8 mouse cellular contexts compared by ENCODE assay signal in genomic region chr2:132252542-132253528, GRCm38 (mm10). TPM values are rescaled to one million over a fixed set of nuclear protein-coding genes. Genes with fewer than 3 reads are reported as not detected.
DNase-seq lines count a peak whose midpoint lies in the region; ATAC-seq lines count a peak whose summit lies in the region.

Gene Pcna (minus strand): TSS chr2:132253314.

- peaks cover 9% of the 10 kb centered on the region; the same call in 1 of the 2 replicates for H3K4me1 ChIP-seq in lung, embryonic 16.5 days (replicated peaks; ENCODE audit: control insufficient read depth, insufficient read depth, low read length)

- whole genome bisulfite sequencing in lung, embryonic 16.5 days = under 1% methylated on average over 79 of the region's 79 CpGs

- peak within 1 kb of the TSS; percentile 85 for H3K27ac ChIP-seq in lung, embryonic 16.5 days (ENCODE audit: low read length)

- peak; percentile 89 for DNase-seq in MEL-GATA-1-ER (ENCODE audit: extremely low read depth, low read depth)
- peak; percentile 92 for DNase-seq in cerebellum, adult 8-10 months
- DNase-seq in forelimb bud, embryonic 11.5 days (ENCODE audit: low read depth, low spot score) = peak; percentile 97
- DNase-seq in layer of hippocampus, adult 9-10 months (ENCODE audit: low spot score) = peak; percentile 88
- DNase-seq in ovary, postnatal 10 days (ENCODE audit: low spot score) = peak; percentile 92
- DNase-seq in thymus, postnatal 10 days (ENCODE audit: low spot score in 2 of 2) = peak; percentile 94 to 97

- ATAC-seq in hematopoietic stem cell, adult 5-6 weeks (replicated peaks in 1 of 2; ENCODE audit: insufficient read depth in 1 of 2, low FRiP score in 2 of 2, low TSS enrichment in 1 of 2, low read depth in 1 of 2, poor library complexity in 2 of 2, severe bottlenecking in 2 of 2) = peak; percentile 95 to 96
- peak; percentile 99 for ATAC-seq in lung, embryonic 16.5 days (ENCODE audit: low read depth)

- H3K9ac ChIP-seq in lung, embryonic 16.5 days (ENCODE audit: low read length) = peak within 1 kb of the TSS; percentile 69

- peak within 1 kb of the TSS; percentile 71 for H3K4me3 ChIP-seq in lung, embryonic 16.5 days (ENCODE audit: low read length)

- no peaks in the 10 kb centered on the region for H3K9me3 ChIP-seq in lung, embryonic 16.5 days (ENCODE audit: control insufficient read depth, low read length)

- no peaks in the 10 kb centered on the region for H3K36me3 ChIP-seq in lung, embryonic 16.5 days (ENCODE audit: control insufficient read depth, insufficient read depth, low read length)

- no peaks in the 10 kb centered on the region for H3K27me3 ChIP-seq in lung, embryonic 16.5 days (ENCODE audit: control insufficient read depth, insufficient read depth, low read depth, low read length)

- peak within 1 kb of the TSS; percentile 60 for H3K4me2 ChIP-seq in lung, embryonic 16.5 days (ENCODE audit: low read depth, low read length)

RNA-seq across cellular contexts. Expression of gene Pcna, which starts in this region (rescaled TPM):
- 634 and 659 TPM in 2 replicates for total RNA-seq in hematopoietic stem cell, adult 5-6 weeks (2017)
- 239 and 250 TPM in 2 replicates for polyA plus RNA-seq in lung, embryonic 16.5 days (2015; fragmentation: Nextera tagmentation; extraction: Ambion mirVana)

Comparison
In these comparisons a context has a peak if more than half of its experiments do, and no peak if none do; other contexts are left out.
1. Peak in every context shown above with its lines: DNase-seq, ATAC-seq, H3K4me3 ChIP-seq and H3K27ac ChIP-seq.